Mouse (Mus musculus): ENCODE data around the gene Nxph1. TPM values are rescaled to one million over a fixed set of nuclear protein-coding genes. Genes with fewer than 3 reads are reported as not detected.

Gene Nxph1
- polyA plus RNA-seq, 1 experiment from 2014 or later: not detected

GRCm38 (mm10) chr6:8935241-8935640 is 13.0 kb upstream of the Nxph1 start:
- Histone ChIP-seq H3K27ac (ENCODE audit: low read length) (no peak overlapping the region), H3K27me3 (replicated peaks; ENCODE audit: insufficient read depth, low read length) (no peaks in the 10 kb centered on the region), H3K4me1 (ENCODE audit: insufficient read depth, low read depth, low read length) (no peaks in the 10 kb centered on the region), H3K4me3 (ENCODE audit: low read depth, low read length) (no peak overlapping the region), H3K36me3 (ENCODE audit: insufficient read depth, low read length) (no peaks in the 10 kb centered on the region), H3K9ac (replicated peaks; ENCODE audit: low read depth) (no peak overlapping the region), H3K9me3 (ENCODE audit: low read length) (no peaks in the 10 kb centered on the region), H3K4me2 (replicated peaks; ENCODE audit: low read depth, low read length) (no peak overlapping the region)
- 42% methylated on average over 5 of the region's 5 CpGs for WGBS
- TF ChIP-seq CTCF (IDR thresholded peaks at IDR 0.05) (no peak), EP300 (IDR thresholded peaks at IDR 0.05) (no peak)
- DNase-seq (ENCODE audit: low spot score) (no peak), ATAC-seq (no peak)

GRCm38 (mm10) chr6:8935705-8936104 is 12.5 kb upstream of the Nxph1 start:
- DNase-seq (ENCODE audit: low spot score): peak; percentile 81
- no peak for ATAC-seq

GRCm38 (mm10) chr6:8936168-8936567 is 12.1 kb upstream of the Nxph1 start:
- H3K27me3 ChIP-seq (replicated peaks; ENCODE audit: insufficient read depth, low read length): no peaks in the 10 kb centered on the region
- no peak overlapping the region for H3K4me3 ChIP-seq (ENCODE audit: low read depth, low read length)
- H3K36me3 ChIP-seq (ENCODE audit: insufficient read depth, low read length): no peaks in the 10 kb centered on the region
- H3K9ac ChIP-seq (replicated peaks; ENCODE audit: low read depth): no peak overlapping the region
- ATAC-seq (no peak), DNase-seq (ENCODE audit: low spot score) (no peak)
- no peak overlapping the region for H3K27ac ChIP-seq (ENCODE audit: low read length)
- no peaks in the 10 kb centered on the region for H3K9me3 ChIP-seq (ENCODE audit: low read length)
- TF ChIP-seq CTCF (IDR thresholded peaks at IDR 0.05): no peak
- no peak for TF ChIP-seq EP300 (IDR thresholded peaks at IDR 0.05)
- WGBS: 15% methylated on average over 4 of the region's 4 CpGs
- H3K4me1 ChIP-seq (ENCODE audit: insufficient read depth, low read depth, low read length): no peaks in the 10 kb centered on the region
- H3K4me2 ChIP-seq (replicated peaks; ENCODE audit: low read depth, low read length): no peak overlapping the region

More at GRCm38 (mm10) chr6:8935705-8936104, 12.5 kb upstream of the Nxph1 start:
- TF ChIP-seq EP300 (IDR thresholded peaks at IDR 0.05): no peak
- peak; percentile 72 for TF ChIP-seq CTCF (IDR thresholded peaks at IDR 0.05)
- H3K4me3 ChIP-seq (ENCODE audit: low read depth, low read length): no peak overlapping the region
- no peak overlapping the region for H3K27ac ChIP-seq (ENCODE audit: low read length)
- H3K4me1 ChIP-seq (ENCODE audit: insufficient read depth, low read depth, low read length): no peaks in the 10 kb centered on the region
- no peaks in the 10 kb centered on the region for H3K9me3 ChIP-seq (ENCODE audit: low read length)
- H3K9ac ChIP-seq (replicated peaks; ENCODE audit: low read depth): no peak overlapping the region
- H3K36me3 ChIP-seq (ENCODE audit: insufficient read depth, low read length): no peaks in the 10 kb centered on the region
- H3K4me2 ChIP-seq (replicated peaks; ENCODE audit: low read depth, low read length): no peak overlapping the region
- no peaks in the 10 kb centered on the region for H3K27me3 ChIP-seq (replicated peaks; ENCODE audit: insufficient read depth, low read length)
- 10% methylated on average over 5 of the region's 5 CpGs for WGBS

- Histone ChIP-seq H3K4me3 (ENCODE audit: low read depth, low read length) (no peak overlapping the region), H3K4me2 (replicated peaks; ENCODE audit: low read depth, low read length) (no peak overlapping the region), H3K9me3 (ENCODE audit: low read length) (no peaks in the 10 kb centered on the region), H3K4me1 (ENCODE audit: insufficient read depth, low read depth, low read length) (no peaks in the 10 kb centered on the region), H3K27ac (ENCODE audit: low read length) (no peak overlapping the region), H3K9ac (replicated peaks; ENCODE audit: low read depth) (no peak overlapping the region), H3K36me3 (ENCODE audit: insufficient read depth, low read length) (no peaks in the 10 kb centered on the region), H3K27me3 (replicated peaks; ENCODE audit: insufficient read depth, low read length) (peaks cover 45% of the 10 kb centered on the region)
- no peak for TF ChIP-seq EP300 (IDR thresholded peaks at IDR 0.05)
- no peak for TF ChIP-seq CTCF (IDR thresholded peaks at IDR 0.05)
- ATAC-seq (peak; percentile 58), DNase-seq (ENCODE audit: low spot score) (peak; percentile 37)
- 2% methylated on average over 68 of the region's 68 CpGs for WGBS
These were observed 510 bp downstream of the Nxph1 start for GRCm38 (mm10) chr6:8948471-8949411.

GRCm38 (mm10) chr6:8949665-8950201 is 1.5 kb downstream of the Nxph1 start:
- DNase-seq (ENCODE audit: low spot score) (no peak), ATAC-seq (no peak)
- 2% methylated on average over 31 of the region's 31 CpGs for WGBS
- Histone ChIP-seq H3K9me3 (ENCODE audit: low read length) (no peaks in the 10 kb centered on the region), H3K9ac (replicated peaks; ENCODE audit: low read depth) (no peak overlapping the region), H3K4me3 (ENCODE audit: low read depth, low read length) (no peak overlapping the region), H3K4me2 (replicated peaks; ENCODE audit: low read depth, low read length) (no peak overlapping the region), H3K36me3 (ENCODE audit: insufficient read depth, low read length) (no peaks in the 10 kb centered on the region), H3K4me1 (ENCODE audit: insufficient read depth, low read depth, low read length) (no peaks in the 10 kb centered on the region), H3K27ac (ENCODE audit: low read length) (no peak overlapping the region), H3K27me3 (replicated peaks; ENCODE audit: insufficient read depth, low read length) (peaks cover 45% of the 10 kb centered on the region)
- TF ChIP-seq CTCF (IDR thresholded peaks at IDR 0.05) (no peak), EP300 (IDR thresholded peaks at IDR 0.05) (no peak)

- no peak for ATAC-seq
- Histone ChIP-seq H3K9ac (replicated peaks; ENCODE audit: low read depth) (no peak overlapping the region), H3K36me3 (ENCODE audit: insufficient read depth, low read length) (no peaks in the 10 kb centered on the region), H3K4me2 (replicated peaks; ENCODE audit: low read depth, low read length) (peak overlapping the region; percentile 37), H3K4me3 (ENCODE audit: low read depth, low read length) (peak overlapping the region; percentile 10; the same call in 1 of the 2 replicates), H3K9me3 (ENCODE audit: low read length) (no peaks in the 10 kb centered on the region), H3K27ac (ENCODE audit: low read length) (no peak overlapping the region), H3K4me1 (ENCODE audit: insufficient read depth, low read depth, low read length) (no peaks in the 10 kb centered on the region), H3K27me3 (replicated peaks; ENCODE audit: insufficient read depth, low read length) (peaks cover 46% of the 10 kb centered on the region)
- DNase-seq (ENCODE audit: low spot score): no peak
- TF ChIP-seq EP300 (IDR thresholded peaks at IDR 0.05) (no peak), CTCF (IDR thresholded peaks at IDR 0.05) (no peak)
- WGBS: 2% methylated on average over 26 of the region's 26 CpGs
These were observed 2.5 kb downstream of the Nxph1 start for GRCm38 (mm10) chr6:8950611-8951325.
